Mouse (Mus musculus) neural tube, embryonic 12.5 days (tissue): ENCODE measurements at regions not wholly inside any gene's neighbourhood (a gene's known extent, or its start where the extent isn't known, plus 50 kb on each side); places are given as distances from the start of the nearest gene placed in this dataset.

Source experiments
- ATAC-seq: fragments of 200-750 bp; cut with Nextera tagmentation; 2 replicates; pipeline ENCODE4 v1.8.0; 2017; ENCODE audit warnings: low read depth, mild to moderate bottlenecking, moderate TSS enrichment, moderate library complexity; ENCODE audit not compliant: low FRiP score
- H3K27ac ChIP-seq: fragments of 300-500 bp; sonication (generic); 2 replicates; pipeline ENCODE4 v1.5.1; 2016
- H3K27me3 ChIP-seq: fragments of 300-500 bp; sonication (generic); replicated peaks from 2 replicates; pipeline ENCODE4 v1.6.1; 2016; ENCODE audit warnings: mild to moderate bottlenecking
- H3K36me3 ChIP-seq: fragments of 300-500 bp; sonication (generic); 2 replicates; pipeline ENCODE4 v1.6.1; 2016; ENCODE audit warnings: mild to moderate bottlenecking
- H3K4me1 ChIP-seq: fragments of 300-500 bp; sonication (generic); 2 replicates; pipeline ENCODE4 v1.6.1; 2016
- H3K4me2 ChIP-seq: fragments of 300-500 bp; sonication (generic); replicated peaks from 2 replicates; pipeline ENCODE4 v1.6.1; 2016; ENCODE audit warnings: mild to moderate bottlenecking
- H3K4me3 ChIP-seq: fragments of 300-500 bp; sonication (generic); 2 replicates; pipeline ENCODE4 v1.5.1; 2016
- H3K9ac ChIP-seq: fragments of 300-500 bp; sonication (generic); 2 replicates; pipeline ENCODE4 v1.6.1; 2016; ENCODE audit warnings: mild to moderate bottlenecking
- H3K9me3 ChIP-seq: fragments of 300-500 bp; sonication (generic); 2 replicates; pipeline ENCODE4 v1.6.1; 2016; ENCODE audit warnings: mild to moderate bottlenecking
- WGBS: fragments of 180-500 bp; shearing (Covaris S2); methylation state at CpG from one replicate; pipeline ENCODE4 v1.1.7; 2016; 5-methylcytosine and 5-hydroxymethylcytosine counted together

GRCm38 (mm10) chr3:149791593-149791992 lies 801.2 kb upstream of the Adgrl2 start:
- 72% methylated on average over 2 of the region's 2 CpGs for WGBS
- H3K9me3 ChIP-seq = no peaks in the 10 kb centered on the region
- no peak for ATAC-seq
- no peaks in the 10 kb centered on the region for H3K27me3 ChIP-seq
- no peak overlapping the region for H3K4me3 ChIP-seq
- H3K27ac ChIP-seq = no peak overlapping the region
- no peak overlapping the region for H3K9ac ChIP-seq
- no peaks in the 10 kb centered on the region for H3K36me3 ChIP-seq
- no peaks in the 10 kb centered on the region for H3K4me1 ChIP-seq
- no peak overlapping the region for H3K4me2 ChIP-seq

- Histone ChIP-seq H3K4me1 (no peaks in the 10 kb centered on the region), H3K4me3 (no peak overlapping the region), H3K9ac (no peak overlapping the region), H3K36me3 (no peaks in the 10 kb centered on the region), H3K27ac (no peak overlapping the region), H3K9me3 (no peaks in the 10 kb centered on the region), H3K4me2 (no peak overlapping the region), H3K27me3 (no peaks in the 10 kb centered on the region)
- no peak for ATAC-seq
- 89% methylated on average over 2 of the region's 2 CpGs for WGBS
Measured at GRCm38 (mm10) chr3:149786096-149786495, 795.7 kb upstream of the Adgrl2 start.

GRCm38 (mm10) chr3:149783903-149784608 lies 793.7 kb upstream of the Adgrl2 start:
- H3K4me2 ChIP-seq = no peak overlapping the region
- no peaks in the 10 kb centered on the region for H3K9me3 ChIP-seq
- no peak for ATAC-seq
- no peak overlapping the region for H3K9ac ChIP-seq
- no peaks in the 10 kb centered on the region for H3K36me3 ChIP-seq
- H3K4me1 ChIP-seq = no peaks in the 10 kb centered on the region
- no peak overlapping the region for H3K4me3 ChIP-seq
- no peaks in the 10 kb centered on the region for H3K27me3 ChIP-seq
- no peak overlapping the region for H3K27ac ChIP-seq
- WGBS = 62% methylated on average over 2 of the region's 2 CpGs

- ATAC-seq = no peak
- Histone ChIP-seq H3K9ac (no peak overlapping the region), H3K36me3 (no peaks in the 10 kb centered on the region)
Measured at GRCm38 (mm10) chr3:149767847-149768421, 777.6 kb upstream of the Adgrl2 start.

GRCm38 (mm10) chr3:149761245-149761644 lies 770.9 kb upstream of the Adgrl2 start:
- H3K4me1 ChIP-seq = no peaks in the 10 kb centered on the region
- no peak for ATAC-seq
- no peaks in the 10 kb centered on the region for H3K36me3 ChIP-seq
- H3K9me3 ChIP-seq = no peaks in the 10 kb centered on the region
- H3K4me3 ChIP-seq = no peak overlapping the region
- WGBS = 87% methylated on average over 2 of the region's 2 CpGs
- H3K9ac ChIP-seq = no peak overlapping the region
- no peaks in the 10 kb centered on the region for H3K27me3 ChIP-seq
- no peak overlapping the region for H3K27ac ChIP-seq
- H3K4me2 ChIP-seq = no peak overlapping the region

More at GRCm38 (mm10) chr3:149767847-149768421, 777.6 kb upstream of the Adgrl2 start:
- Histone ChIP-seq H3K9me3 (no peaks in the 10 kb centered on the region), H3K4me3 (no peak overlapping the region), H3K27me3 (no peaks in the 10 kb centered on the region), H3K4me1 (no peaks in the 10 kb centered on the region), H3K27ac (no peak overlapping the region), H3K4me2 (no peak overlapping the region)
- 85% methylated on average over 2 of the region's 2 CpGs for WGBS

GRCm38 (mm10) chr3:149757910-149758592 lies 767.7 kb upstream of the Adgrl2 start:
- H3K4me1 ChIP-seq = no peaks in the 10 kb centered on the region
- H3K4me3 ChIP-seq = no peak overlapping the region
- H3K36me3 ChIP-seq = no peaks in the 10 kb centered on the region
- WGBS = 77% methylated on average over 6 of the region's 6 CpGs
- ATAC-seq = no peak
- no peaks in the 10 kb centered on the region for H3K9me3 ChIP-seq
- no peaks in the 10 kb centered on the region for H3K27me3 ChIP-seq
- no peak overlapping the region for H3K9ac ChIP-seq
- H3K27ac ChIP-seq = no peak overlapping the region
- H3K4me2 ChIP-seq = no peak overlapping the region

- H3K4me1 ChIP-seq = no peaks in the 10 kb centered on the region
- WGBS = 83% methylated on average over 3 of the region's 3 CpGs
- ATAC-seq = no peak
Measured at GRCm38 (mm10) chr3:149736069-149736468, 745.7 kb upstream of the Adgrl2 start.

GRCm38 (mm10) chr3:149726212-149726611 lies 735.9 kb upstream of the Adgrl2 start:
- 92% methylated on average over 4 of the region's 4 CpGs for WGBS
- H3K36me3 ChIP-seq = no peaks in the 10 kb centered on the region
- no peak overlapping the region for H3K4me3 ChIP-seq
- H3K4me2 ChIP-seq = no peak overlapping the region
- H3K27me3 ChIP-seq = no peaks in the 10 kb centered on the region
- no peak overlapping the region for H3K9ac ChIP-seq
- no peaks in the 10 kb centered on the region for H3K4me1 ChIP-seq
- no peak overlapping the region for H3K27ac ChIP-seq
- no peaks in the 10 kb centered on the region for H3K9me3 ChIP-seq
- no peak for ATAC-seq

More at GRCm38 (mm10) chr3:149736069-149736468, 745.7 kb upstream of the Adgrl2 start:
- H3K9ac ChIP-seq = no peak overlapping the region
- H3K27me3 ChIP-seq = no peaks in the 10 kb centered on the region
- H3K27ac ChIP-seq = no peak overlapping the region
- no peaks in the 10 kb centered on the region for H3K9me3 ChIP-seq
- no peaks in the 10 kb centered on the region for H3K36me3 ChIP-seq
- H3K4me2 ChIP-seq = no peak overlapping the region
- H3K4me3 ChIP-seq = no peak overlapping the region

- H3K9me3 ChIP-seq = no peaks in the 10 kb centered on the region
- H3K4me1 ChIP-seq = no peaks in the 10 kb centered on the region
- H3K9ac ChIP-seq = no peak overlapping the region
- H3K27ac ChIP-seq = no peak overlapping the region
- H3K4me3 ChIP-seq = no peak overlapping the region
- ATAC-seq = no peak
- WGBS = 89% methylated on average over 3 of the region's 3 CpGs
- H3K27me3 ChIP-seq = no peaks in the 10 kb centered on the region
- H3K36me3 ChIP-seq = no peaks in the 10 kb centered on the region
- H3K4me2 ChIP-seq = no peak overlapping the region
Measured at GRCm38 (mm10) chr3:149724879-149725278, 734.5 kb upstream of the Adgrl2 start.

- H3K36me3 ChIP-seq = no peaks in the 10 kb centered on the region
- 84% methylated on average over 4 of the region's 4 CpGs for WGBS
- no peaks in the 10 kb centered on the region for H3K27me3 ChIP-seq
- no peak for ATAC-seq
- no peaks in the 10 kb centered on the region for H3K4me1 ChIP-seq
- H3K4me2 ChIP-seq = no peak overlapping the region
- H3K9ac ChIP-seq = no peak overlapping the region
- H3K27ac ChIP-seq = no peak overlapping the region
- no peaks in the 10 kb centered on the region for H3K9me3 ChIP-seq
- no peak overlapping the region for H3K4me3 ChIP-seq
Measured at GRCm38 (mm10) chr3:149721832-149722231, 731.5 kb upstream of the Adgrl2 start.

- no peak for ATAC-seq
- no peak overlapping the region for H3K4me3 ChIP-seq
- 72% methylated on average over 6 of the region's 6 CpGs for WGBS
- no peaks in the 10 kb centered on the region for H3K36me3 ChIP-seq
- H3K27me3 ChIP-seq = no peaks in the 10 kb centered on the region
- H3K27ac ChIP-seq = no peak overlapping the region
- no peaks in the 10 kb centered on the region for H3K9me3 ChIP-seq
- no peaks in the 10 kb centered on the region for H3K4me1 ChIP-seq
- no peak overlapping the region for H3K4me2 ChIP-seq
- no peak overlapping the region for H3K9ac ChIP-seq
Measured at GRCm38 (mm10) chr3:149720306-149720705, 730.0 kb upstream of the Adgrl2 start.

GRCm38 (mm10) chr3:149705724-149706123 lies 715.4 kb upstream of the Adgrl2 start:
- Histone ChIP-seq H3K4me3 (no peak overlapping the region), H3K27ac (no peak overlapping the region), H3K27me3 (no peaks in the 10 kb centered on the region), H3K9me3 (no peaks in the 10 kb centered on the region), H3K4me1 (no peaks in the 10 kb centered on the region), H3K9ac (no peak overlapping the region), H3K36me3 (no peaks in the 10 kb centered on the region), H3K4me2 (peak overlapping the region; percentile 28; the same call in 1 of the 2 replicates)
- WGBS = 69% methylated on average over 10 of the region's 10 CpGs
- peak; percentile 48; the same call in 1 of the 2 replicates for ATAC-seq
